Mouse (Mus musculus) spleen, adult 2 months (tissue): ENCODE data around the gene Rsad2. TPM values are rescaled to one million over a fixed set of nuclear protein-coding genes. Genes with fewer than 3 reads are reported as not detected.

Experiments
- DNase-seq, 2 experiments: peaks; one replicate each; pipeline versions ENCODE4 v3.0.0 to v3.0.0-alpha.2; 2012 to 2021; ENCODE audit warnings: low spot score in 2 of 2, low read depth in 1 of 2
- H3K27ac ChIP-seq: fragments of 200-500 bp; 2 replicates; pipeline ENCODE4 v1.5.1; 2012; ENCODE audit warnings: low read length, inconsistent platforms; ENCODE audit not compliant: insufficient read depth
- H3K27me3 ChIP-seq: fragments of 200-500 bp; 2 replicates; pipeline ENCODE4 v1.6.1; 2012; ENCODE audit warnings: mild to moderate bottlenecking, moderate library complexity, low read length, inconsistent platforms; ENCODE audit not compliant: control insufficient read depth, insufficient read depth
- H3K36me3 ChIP-seq: fragments of 200-500 bp; 2 replicates; pipeline ENCODE4 v1.6.1; 2012; ENCODE audit warnings: mild to moderate bottlenecking, low read length, inconsistent platforms; ENCODE audit not compliant: control insufficient read depth, insufficient read depth
- H3K4me1 ChIP-seq: fragments of 200-500 bp; 2 replicates; pipeline ENCODE4 v1.6.1; 2011; ENCODE audit warnings: inconsistent platforms; ENCODE audit not compliant: control insufficient read depth, insufficient read depth, insufficient read length
- H3K4me3 ChIP-seq: fragments of 200-500 bp; 2 replicates; pipeline ENCODE4 v1.5.1; 2011; ENCODE audit warnings: mild to moderate bottlenecking, inconsistent platforms; ENCODE audit not compliant: insufficient read depth, insufficient read length; ENCODE audit errors: extremely low read depth
- CTCF ChIP-seq: fragments of 200-500 bp; IDR thresholded peaks from 2 replicates; pipeline ENCODE4 v1.5.1; 2011; ENCODE audit warnings: mild to moderate bottlenecking, inconsistent platforms; ENCODE audit not compliant: insufficient read depth, insufficient read length, insufficient replicate concordance; ENCODE audit errors: extremely low read depth
- POLR2A ChIP-seq: fragments of 200-500 bp; IDR thresholded peaks from 2 replicates; pipeline ENCODE4 v1.6.1; 2011; ENCODE audit warnings: low read depth, low read length, inconsistent platforms
- WGBS: fragments of 180-500 bp; shearing (Covaris S2); methylation state at CpG from one replicate; pipeline ENCODE4 v1.1.7; 2018; 5-methylcytosine and 5-hydroxymethylcytosine counted together
- polyA plus RNA-seq: library from polyadenylated mRNA; depleted of rRNA; stranded (reverse); fragments of >200 nt; gene quantifications from 2 replicates; pipeline ENCODE4 v1.2.3, GENCODE M21; 2012; rRNA removed

The Rsad2 gene
- polyA plus RNA-seq, 1 experiment = 19.8 TPM

GRCm38 (mm10) chr12:26393291-26393690, 63.0 kb downstream of the Rsad2 start:
- Histone ChIP-seq H3K4me1 (no peaks in the 10 kb centered on the region; the same call in 1 of the 2 replicates), H3K27ac (no peak overlapping the region), H3K27me3 (no peaks in the 10 kb centered on the region), H3K36me3 (peaks cover 2% of the 10 kb centered on the region; the same call in 1 of the 2 replicates), H3K4me3 (no peak overlapping the region)
- TF ChIP-seq POLR2A = no peak
- TF ChIP-seq CTCF = no peak
- DNase-seq = no peak
- WGBS = 74% methylated on average over 5 of the region's 5 CpGs

Other genes with a start within 250 kb of the Rsad2 start
- gene Rnf144a, start 41.2 kb downstream of the Rsad2 start, polyA plus RNA-seq = 15.8 and 17.7 TPM in 2 replicates
- gene Cmpk2, start 12.8 kb upstream of the Rsad2 start, polyA plus RNA-seq = 8.3 and 11.5 TPM in 2 replicates